Mouse (Mus musculus) neural tube, embryonic 12.5 days (tissue): ENCODE measurements around the gene Cc2d2b. TPM values are rescaled to one million over a fixed set of nuclear protein-coding genes. Genes with fewer than 3 reads are reported as not detected.

ENCODE experiments used
- ATAC-seq: fragments of 200-750 bp; cut with Nextera tagmentation; 2 replicates; pipeline ENCODE4 v1.8.0; 2017; ENCODE audit warnings: low read depth, mild to moderate bottlenecking, moderate TSS enrichment, moderate library complexity; ENCODE audit not compliant: low FRiP score
- H3K27ac ChIP-seq: fragments of 300-500 bp; sonication (generic); 2 replicates; pipeline ENCODE4 v1.5.1; 2016
- H3K27me3 ChIP-seq: fragments of 300-500 bp; sonication (generic); replicated peaks from 2 replicates; pipeline ENCODE4 v1.6.1; 2016; ENCODE audit warnings: mild to moderate bottlenecking
- H3K36me3 ChIP-seq: fragments of 300-500 bp; sonication (generic); 2 replicates; pipeline ENCODE4 v1.6.1; 2016; ENCODE audit warnings: mild to moderate bottlenecking
- H3K4me1 ChIP-seq: fragments of 300-500 bp; sonication (generic); 2 replicates; pipeline ENCODE4 v1.6.1; 2016
- H3K4me2 ChIP-seq: fragments of 300-500 bp; sonication (generic); replicated peaks from 2 replicates; pipeline ENCODE4 v1.6.1; 2016; ENCODE audit warnings: mild to moderate bottlenecking
- H3K4me3 ChIP-seq: fragments of 300-500 bp; sonication (generic); 2 replicates; pipeline ENCODE4 v1.5.1; 2016
- H3K9ac ChIP-seq: fragments of 300-500 bp; sonication (generic); 2 replicates; pipeline ENCODE4 v1.6.1; 2016; ENCODE audit warnings: mild to moderate bottlenecking
- H3K9me3 ChIP-seq: fragments of 300-500 bp; sonication (generic); 2 replicates; pipeline ENCODE4 v1.6.1; 2016; ENCODE audit warnings: mild to moderate bottlenecking
- WGBS: fragments of 180-500 bp; shearing (Covaris S2); methylation state at CpG from one replicate; pipeline ENCODE4 v1.1.7; 2016; 5-methylcytosine and 5-hydroxymethylcytosine counted together
- polyA plus RNA-seq: library from polyadenylated mRNA; unstranded; fragments of >200 nt; fragmentation: Nextera tagmentation; extraction: Ambion mirVana; gene quantifications from 2 replicates; pipeline ENCODE4 v1.2.1, GENCODE M21; 2016

Cc2d2b gene
- polyA plus RNA-seq, 1 experiment from 2014 or later = 0.08 TPM

GRCm38 (mm10) chr19:40821306-40821825 is 72.8 kb downstream of the Cc2d2b start:
- no peak overlapping the region for H3K4me3 ChIP-seq
- H3K36me3 ChIP-seq = no peaks in the 10 kb centered on the region
- H3K9ac ChIP-seq = no peak overlapping the region
- no peak for ATAC-seq
- H3K27me3 ChIP-seq = no peaks in the 10 kb centered on the region; the same call in 1 of the 2 replicates
- no peaks in the 10 kb centered on the region for H3K9me3 ChIP-seq
- no peak overlapping the region for H3K27ac ChIP-seq
- no peak overlapping the region for H3K4me2 ChIP-seq
- H3K4me1 ChIP-seq = no peaks in the 10 kb centered on the region
- 79% methylated on average over 4 of the region's 4 CpGs for WGBS

- Histone ChIP-seq H3K9me3 (no peaks in the 10 kb centered on the region), H3K4me2 (no peak overlapping the region), H3K4me1 (peaks cover 5% of the 10 kb centered on the region; the same call in 1 of the 2 replicates), H3K9ac (no peak overlapping the region), H3K27me3 (no peaks in the 10 kb centered on the region; the same call in 1 of the 2 replicates), H3K4me3 (no peak overlapping the region), H3K27ac (no peak overlapping the region), H3K36me3 (no peaks in the 10 kb centered on the region)
- 72% methylated on average over 5 of the region's 5 CpGs for WGBS
- no peak for ATAC-seq
Measured at GRCm38 (mm10) chr19:40825636-40826035, 77.1 kb downstream of the Cc2d2b start.

- ATAC-seq = no peak
- WGBS = 87% methylated on average over 7 of the region's 7 CpGs
Measured at GRCm38 (mm10) chr19:40826735-40827134, 78.2 kb downstream of the Cc2d2b start.

GRCm38 (mm10) chr19:40830198-40830597 is 81.6 kb downstream of the Cc2d2b start:
- 65% methylated on average over 7 of the region's 7 CpGs for WGBS
- H3K36me3 ChIP-seq = no peaks in the 10 kb centered on the region
- no peaks in the 10 kb centered on the region for H3K27me3 ChIP-seq
- peak overlapping the region; percentile 90 for H3K4me3 ChIP-seq
- peaks cover 30% of the 10 kb centered on the region for H3K4me1 ChIP-seq
- no peak for ATAC-seq
- H3K4me2 ChIP-seq = peak overlapping the region; percentile 91
- no peak overlapping the region for H3K27ac ChIP-seq
- peak overlapping the region; percentile 97 for H3K9ac ChIP-seq
- no peaks in the 10 kb centered on the region for H3K9me3 ChIP-seq

More at GRCm38 (mm10) chr19:40826735-40827134, 78.2 kb downstream of the Cc2d2b start:
- Histone ChIP-seq H3K9me3 (no peaks in the 10 kb centered on the region), H3K9ac (no peak overlapping the region), H3K27me3 (no peaks in the 10 kb centered on the region), H3K27ac (no peak overlapping the region), H3K36me3 (no peaks in the 10 kb centered on the region), H3K4me2 (no peak overlapping the region), H3K4me1 (peaks cover 5% of the 10 kb centered on the region; the same call in 1 of the 2 replicates), H3K4me3 (no peak overlapping the region)

- Histone ChIP-seq H3K9ac (peak within 1 kb of the TSS; percentile 97), H3K4me2 (peak within 1 kb of the TSS; percentile 91), H3K27me3 (no peaks in the 10 kb centered on the region), H3K27ac (peak within 1 kb of the TSS; percentile 81), H3K36me3 (no peaks in the 10 kb centered on the region), H3K9me3 (no peaks in the 10 kb centered on the region), H3K4me3 (peak within 1 kb of the TSS; percentile 90), H3K4me1 (peaks cover 30% of the 10 kb centered on the region)
- WGBS = under 1% methylated on average over 71 of the region's 71 CpGs
- ATAC-seq = peak; percentile 99
Measured at GRCm38 (mm10) chr19:40830703-40831415, 82.3 kb downstream of the Cc2d2b start, which contains the start of gene Ccnj. Gene Ccnj, plus strand, starts transcription at chr19:40831279.

DNA sequence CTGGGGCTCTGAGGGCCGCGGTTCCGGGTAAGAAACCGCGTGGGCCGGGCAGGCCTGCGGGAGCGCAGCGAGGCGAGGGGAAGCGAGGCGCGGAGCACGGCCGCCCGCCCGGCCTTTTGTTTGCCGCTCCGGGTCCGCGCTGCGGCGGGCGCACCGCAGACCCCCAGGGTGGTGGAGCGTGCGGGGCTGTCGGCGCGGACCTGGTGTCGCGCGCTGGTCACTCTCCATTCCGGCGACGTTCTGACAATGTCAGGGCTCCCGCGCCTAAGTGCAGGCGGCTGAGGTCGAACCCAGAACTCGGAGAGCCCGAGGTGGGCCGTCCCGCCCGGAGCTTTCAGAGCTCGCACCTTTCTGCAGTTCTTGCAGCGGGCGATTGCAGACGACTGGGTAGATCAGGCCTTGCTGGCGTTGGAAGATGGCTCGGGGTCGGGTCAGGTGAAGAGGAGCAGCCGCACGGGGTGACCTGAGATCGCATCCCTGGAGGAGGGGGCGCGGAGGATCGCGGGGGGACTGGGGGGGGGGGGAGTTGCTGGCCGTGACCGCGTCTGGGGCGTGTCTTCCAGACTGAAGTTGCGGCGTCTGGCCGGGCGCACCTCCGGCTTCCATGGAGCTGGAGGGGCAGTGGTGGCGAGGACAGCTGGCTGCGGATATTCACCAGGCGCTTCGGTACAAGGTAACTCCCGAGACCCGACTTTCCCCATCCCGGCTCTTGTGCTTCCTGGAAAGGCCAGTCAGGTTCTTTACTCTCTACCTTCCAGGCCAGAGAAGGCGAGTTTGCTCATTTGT is 83.1 kb downstream of the Cc2d2b start:
- ATAC-seq = peak; percentile 76

DNA sequence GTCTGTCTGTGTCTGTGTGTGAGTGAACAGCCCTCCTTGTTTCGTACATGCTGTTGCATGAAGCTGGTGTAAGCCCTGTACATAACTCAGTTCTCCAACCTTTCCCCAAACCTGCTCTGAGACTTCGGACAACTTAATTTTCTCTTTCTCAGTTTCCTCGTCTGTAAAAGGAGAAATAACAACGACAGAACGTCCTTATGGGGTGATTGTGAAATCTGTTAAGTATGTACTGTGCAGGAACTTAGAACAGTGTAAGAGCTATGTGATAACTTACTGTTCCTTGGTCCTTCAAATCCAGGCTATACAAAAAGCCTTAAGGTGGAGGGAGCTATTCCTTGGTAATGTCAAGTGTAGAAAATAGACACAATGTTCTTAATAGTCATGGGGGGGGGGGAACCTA is 83.8 kb downstream of the Cc2d2b start:
- Histone ChIP-seq H3K4me2 (peak overlapping the region; percentile 91), H3K9me3 (no peaks in the 10 kb centered on the region), H3K4me3 (peak overlapping the region; percentile 90), H3K4me1 (peaks cover 30% of the 10 kb centered on the region), H3K27me3 (no peaks in the 10 kb centered on the region), H3K9ac (peak overlapping the region; percentile 97), H3K27ac (no peak overlapping the region), H3K36me3 (peaks cover 8% of the 10 kb centered on the region)
- ATAC-seq = no peak
- 35% methylated on average over 5 of the region's 5 CpGs for WGBS

More for the DNA sequence above, 83.1 kb downstream of the Cc2d2b start:
- WGBS = under 1% methylated on average over 76 of the region's 76 CpGs
- H3K9me3 ChIP-seq = no peaks in the 10 kb centered on the region
- H3K4me3 ChIP-seq = peak overlapping the region; percentile 90
- H3K27me3 ChIP-seq = no peaks in the 10 kb centered on the region
- H3K27ac ChIP-seq = peak overlapping the region; percentile 81
- H3K4me2 ChIP-seq = peak overlapping the region; percentile 91
- H3K4me1 ChIP-seq = peaks cover 30% of the 10 kb centered on the region
- peaks cover 2% of the 10 kb centered on the region for H3K36me3 ChIP-seq
- H3K9ac ChIP-seq = peak overlapping the region; percentile 97

GRCm38 (mm10) chr19:40834436-40834835 is 85.9 kb downstream of the Cc2d2b start:
- Histone ChIP-seq H3K9ac (no peak overlapping the region), H3K27ac (no peak overlapping the region), H3K27me3 (no peaks in the 10 kb centered on the region), H3K4me1 (peaks cover 30% of the 10 kb centered on the region), H3K4me3 (no peak overlapping the region), H3K36me3 (peaks cover 29% of the 10 kb centered on the region), H3K4me2 (no peak overlapping the region), H3K9me3 (no peaks in the 10 kb centered on the region)
- no peak for ATAC-seq
- 93% methylated on average over 6 of the region's 6 CpGs for WGBS

DNA sequence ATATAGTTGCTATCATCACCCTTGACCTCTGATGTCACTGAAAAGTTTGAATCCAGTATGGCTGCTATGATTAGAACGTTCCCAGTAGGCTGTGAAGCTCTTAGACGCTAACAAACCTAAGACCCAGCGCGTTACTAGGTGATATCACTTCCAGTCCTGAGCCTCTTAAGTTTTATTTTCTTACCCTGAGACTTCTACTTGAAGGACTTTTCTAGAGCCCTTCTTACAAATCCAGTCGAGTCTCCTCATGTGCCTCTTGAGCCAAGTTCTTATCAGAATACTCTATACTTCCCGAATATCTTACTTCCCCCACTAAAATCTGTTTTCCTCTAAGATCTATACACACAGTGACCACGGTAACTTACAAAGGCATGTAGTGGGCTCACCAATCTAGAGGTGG is 89.7 kb downstream of the Cc2d2b start:
- Histone ChIP-seq H3K27me3 (no peaks in the 10 kb centered on the region), H3K9ac (no peak overlapping the region), H3K4me2 (no peak overlapping the region), H3K4me1 (peaks cover 15% of the 10 kb centered on the region), H3K4me3 (no peak overlapping the region), H3K9me3 (no peaks in the 10 kb centered on the region), H3K27ac (no peak overlapping the region), H3K36me3 (peaks cover 59% of the 10 kb centered on the region)
- 92% methylated on average over 7 of the region's 7 CpGs for WGBS
- ATAC-seq = no peak

- Histone ChIP-seq H3K27me3 (no peaks in the 10 kb centered on the region), H3K4me3 (no peak overlapping the region), H3K36me3 (peaks cover 79% of the 10 kb centered on the region), H3K9ac (no peak overlapping the region), H3K4me2 (no peak overlapping the region), H3K9me3 (no peaks in the 10 kb centered on the region), H3K27ac (no peak overlapping the region), H3K4me1 (no peaks in the 10 kb centered on the region)
- ATAC-seq = no peak
- 86% methylated on average over 6 of the region's 6 CpGs for WGBS
Measured at GRCm38 (mm10) chr19:40840303-40840702, 91.8 kb downstream of the Cc2d2b start.

GRCm38 (mm10) chr19:40841083-40841482 is 92.5 kb downstream of the Cc2d2b start:
- WGBS = 93% methylated on average over 6 of the region's 6 CpGs
- Histone ChIP-seq H3K9ac (no peak overlapping the region), H3K27me3 (no peaks in the 10 kb centered on the region), H3K4me2 (no peak overlapping the region), H3K4me3 (no peak overlapping the region), H3K9me3 (no peaks in the 10 kb centered on the region), H3K4me1 (no peaks in the 10 kb centered on the region), H3K36me3 (peaks cover 86% of the 10 kb centered on the region), H3K27ac (no peak overlapping the region)
- no peak for ATAC-seq

DNA sequence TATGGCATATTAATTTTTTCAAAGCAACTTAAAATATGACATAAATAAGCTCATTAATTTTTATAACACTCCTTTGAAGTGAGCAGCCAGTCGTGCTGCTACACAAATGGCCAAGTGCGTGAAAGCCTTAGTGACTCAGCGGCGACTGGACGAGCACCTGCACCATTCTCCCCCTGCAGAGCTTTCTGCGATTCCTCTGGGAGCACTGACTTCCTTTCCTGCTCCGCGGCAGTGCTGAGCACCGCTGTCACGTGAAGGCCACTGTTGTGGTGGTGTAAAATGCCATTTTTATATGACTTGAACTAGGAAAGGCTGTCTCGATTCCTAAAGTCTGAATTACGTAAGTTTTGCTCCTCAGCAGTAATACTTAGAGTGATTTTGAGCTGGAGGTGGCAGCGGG is 93.0 kb downstream of the Cc2d2b start:
- Histone ChIP-seq H3K9ac (no peak overlapping the region), H3K9me3 (no peaks in the 10 kb centered on the region), H3K4me1 (no peaks in the 10 kb centered on the region), H3K4me2 (no peak overlapping the region), H3K27ac (no peak overlapping the region), H3K27me3 (no peaks in the 10 kb centered on the region), H3K36me3 (peaks cover 87% of the 10 kb centered on the region), H3K4me3 (no peak overlapping the region)
- 84% methylated on average over 13 of the region's 13 CpGs for WGBS
- ATAC-seq = no peak
